Mouse (Mus musculus): ENCODE results near the gene Gcfc2.

The Gcfc2 gene

DNA sequence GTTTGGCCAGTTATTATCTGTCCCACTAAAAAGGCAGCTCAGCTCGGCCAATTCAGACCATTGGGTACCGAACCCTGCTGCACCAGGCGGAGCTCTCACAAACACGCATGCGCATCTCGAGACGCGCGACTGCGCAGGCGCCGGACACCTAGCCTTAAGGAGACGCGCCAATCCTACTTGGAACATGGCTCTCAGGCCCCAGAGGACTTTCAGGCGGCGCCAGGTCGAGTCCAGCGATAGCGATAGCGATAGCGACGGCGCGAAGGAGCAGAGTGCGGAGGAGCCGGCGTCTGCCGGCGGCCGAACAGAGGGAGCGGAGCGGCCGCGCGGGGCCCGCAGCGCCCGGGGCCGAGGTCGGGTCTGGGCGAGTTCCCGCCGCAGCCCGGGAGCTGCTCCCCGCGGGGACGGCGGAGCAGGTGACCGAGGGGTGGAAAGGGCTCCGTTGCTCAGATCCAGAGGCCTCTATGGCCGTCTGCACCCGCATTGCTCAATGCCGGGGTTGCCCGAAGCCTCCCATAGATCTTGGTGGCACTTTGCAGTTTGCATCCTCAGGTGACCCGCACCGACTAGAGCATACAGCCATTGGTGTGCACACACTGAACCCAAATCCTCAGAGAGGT is at the start of gene Gcfc2:
Gene Gcfc2 (plus strand): TSS at position 147 of the 620 bp plus-strand sequence.
- peak; percentile 94 for DNase-seq

GRCm38 (mm10) chr6:81895678-81896230 is 27.7 kb upstream of the Gcfc2 start:
- no peak for DNase-seq

DNA sequence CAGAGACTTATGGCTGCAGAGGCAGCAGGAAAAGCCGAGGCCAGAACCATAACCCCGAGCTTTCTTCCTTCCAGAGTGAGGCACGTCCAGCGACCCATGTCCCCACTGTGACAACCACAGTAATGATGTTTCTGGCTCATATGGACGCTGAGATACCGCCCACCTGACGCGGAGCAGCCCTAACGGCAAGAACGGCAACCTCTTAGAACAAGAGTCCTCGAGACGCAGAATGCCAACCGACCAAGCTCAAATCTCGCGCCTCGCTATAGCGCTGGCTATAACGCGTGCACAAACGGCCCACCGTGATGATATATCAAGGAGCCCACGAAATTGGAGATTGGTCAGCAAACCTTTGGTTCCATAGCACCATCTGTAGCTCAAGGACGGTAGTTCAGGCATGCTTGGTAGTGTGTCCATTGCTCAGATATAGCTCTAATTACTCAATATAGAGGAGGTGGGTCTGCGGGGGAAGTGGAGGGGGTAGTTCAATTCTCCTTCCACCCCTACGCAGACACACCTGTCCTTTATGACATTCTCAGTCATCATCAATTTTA is 13.1 kb upstream of the Gcfc2 start:
- no peak for DNase-seq

DNA sequence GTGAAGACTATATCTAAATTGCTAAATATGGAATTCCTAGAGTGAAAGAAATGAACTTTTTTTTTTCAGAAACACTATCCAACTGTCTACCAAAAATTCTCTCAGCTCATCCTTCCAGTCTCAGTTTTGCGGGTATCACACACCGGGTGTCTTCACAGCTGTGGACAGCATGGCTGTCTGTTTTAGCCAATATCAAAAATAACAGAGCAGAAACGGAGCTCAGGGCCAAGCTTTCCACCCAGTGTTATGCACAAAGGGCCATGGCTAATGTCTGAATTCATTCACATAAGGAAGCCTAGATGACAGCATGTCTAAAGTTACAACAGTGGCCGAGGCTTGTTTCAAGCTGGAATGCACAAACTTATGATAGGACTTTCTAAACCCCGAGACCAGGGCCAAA is 12.2 kb upstream of the Gcfc2 start:
- no peak for DNase-seq

GRCm38 (mm10) chr6:81911713-81912112 is 11.8 kb upstream of the Gcfc2 start:
- no peak for DNase-seq

DNA sequence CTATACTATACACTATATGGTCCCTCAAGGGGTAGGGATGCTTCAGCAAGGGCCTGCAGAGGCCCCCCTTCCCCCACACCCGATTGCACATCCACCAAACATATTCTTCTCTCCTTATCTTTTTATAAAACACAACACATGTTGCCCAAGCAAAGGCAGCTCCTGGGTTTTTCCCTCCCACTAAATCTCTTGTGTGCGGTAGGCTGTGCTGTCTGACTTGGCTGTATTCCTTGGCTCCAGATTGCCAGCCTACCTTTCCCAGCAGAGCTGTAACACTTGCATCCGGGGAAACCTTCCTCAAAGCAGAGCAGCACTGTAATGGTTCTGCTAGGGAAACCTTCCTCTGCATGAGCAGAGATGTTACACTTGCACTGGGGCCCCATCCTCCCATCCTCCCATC is 11.3 kb upstream of the Gcfc2 start:
- DNase-seq: no peak

GRCm38 (mm10) chr6:81924304-81924703 is 835 bp downstream of the Gcfc2 start:
- DNase-seq: peak; percentile 27

GRCm38 (mm10) chr6:81929402-81929801 is 5.9 kb downstream of the Gcfc2 start:
- no peak for DNase-seq

DNA sequence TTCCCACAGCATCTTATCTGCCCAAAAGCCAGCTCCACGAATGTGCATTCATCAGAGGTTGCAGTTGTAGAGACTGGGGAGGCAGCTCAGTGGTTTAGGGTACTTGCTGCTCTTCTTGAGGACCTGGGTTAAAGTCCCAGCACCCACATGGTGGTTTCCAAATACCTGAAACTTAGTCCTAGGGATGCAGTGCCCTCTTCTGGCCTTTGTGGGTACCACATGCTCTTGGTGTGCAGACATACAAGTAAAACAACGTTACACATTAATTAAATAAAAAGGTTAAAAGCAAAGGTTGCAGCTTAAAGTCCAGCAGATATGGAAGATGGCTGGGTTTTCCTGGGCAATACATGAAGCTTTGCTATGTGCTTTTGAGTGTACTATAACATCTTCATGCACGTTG is 9.8 kb downstream of the Gcfc2 start:
- DNase-seq: no peak

GRCm38 (mm10) chr6:81941718-81942117 is 18.2 kb downstream of the Gcfc2 start:
- no peak for DNase-seq

DNA sequence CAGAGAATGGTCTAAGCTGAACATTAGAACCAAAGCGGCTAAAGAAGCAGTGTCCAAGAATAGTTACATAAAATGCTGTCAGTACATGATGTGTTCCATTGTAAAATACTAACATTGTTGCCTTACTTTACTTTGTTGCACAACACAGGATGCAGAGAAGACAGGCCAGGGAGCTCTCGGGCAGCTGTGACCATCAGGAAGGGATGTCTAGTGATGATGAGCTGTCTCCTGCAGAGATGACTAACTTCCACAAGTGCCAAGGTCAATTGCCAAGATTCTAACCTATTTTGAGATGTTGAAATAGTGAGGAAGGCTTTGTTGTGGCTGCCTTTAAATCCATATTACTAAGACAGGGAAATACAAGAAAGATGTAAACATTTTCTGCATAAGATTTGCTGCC is 19.8 kb downstream of the Gcfc2 start:
- no peak for DNase-seq

GRCm38 (mm10) chr6:81944432-81944831 is 21.0 kb downstream of the Gcfc2 start:
- DNase-seq: no peak

DNA sequence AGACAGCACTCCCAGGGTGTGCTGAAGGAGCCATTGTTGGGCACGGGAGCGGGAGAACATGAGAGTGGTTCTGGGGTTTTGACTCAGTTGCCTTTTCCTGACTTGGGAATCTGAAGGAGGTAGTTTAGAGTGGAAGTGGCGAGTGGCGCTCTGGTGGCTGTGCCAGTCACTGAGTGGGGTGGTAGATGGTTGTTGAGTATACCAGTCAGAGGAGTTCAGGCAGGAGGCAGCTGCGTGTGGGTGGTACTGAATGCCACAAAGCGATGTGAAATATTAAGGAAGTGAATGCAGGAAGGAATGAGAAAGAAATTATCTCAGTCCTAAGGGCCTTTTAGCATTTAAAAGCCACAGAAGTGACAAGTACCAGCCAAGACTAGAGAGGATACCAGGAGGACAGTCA is 23.4 kb downstream of the Gcfc2 start:
- DNase-seq: no peak

DNA sequence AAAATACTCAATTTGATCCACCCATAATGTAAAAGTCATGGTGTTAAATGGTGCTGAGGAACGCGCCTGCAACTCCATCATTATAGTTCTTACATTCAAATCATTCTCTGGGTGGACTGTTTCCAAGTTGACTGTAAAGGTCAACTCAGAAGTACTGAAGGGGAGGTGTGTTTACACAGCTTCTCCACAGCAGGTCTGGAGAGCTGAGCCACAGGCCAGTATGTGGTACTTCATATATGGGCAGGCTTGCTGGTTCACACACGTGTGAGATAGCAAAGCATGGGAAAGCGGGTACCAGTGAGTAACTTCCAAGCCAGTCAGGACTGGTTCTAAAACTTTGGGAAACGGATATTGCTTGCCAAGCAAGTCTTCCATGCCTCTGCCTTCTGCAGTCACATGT is 31.7 kb downstream of the Gcfc2 start:
- DNase-seq: no peak

GRCm38 (mm10) chr6:81956399-81956798 is 32.9 kb downstream of the Gcfc2 start:
- no peak for DNase-seq

DNA sequence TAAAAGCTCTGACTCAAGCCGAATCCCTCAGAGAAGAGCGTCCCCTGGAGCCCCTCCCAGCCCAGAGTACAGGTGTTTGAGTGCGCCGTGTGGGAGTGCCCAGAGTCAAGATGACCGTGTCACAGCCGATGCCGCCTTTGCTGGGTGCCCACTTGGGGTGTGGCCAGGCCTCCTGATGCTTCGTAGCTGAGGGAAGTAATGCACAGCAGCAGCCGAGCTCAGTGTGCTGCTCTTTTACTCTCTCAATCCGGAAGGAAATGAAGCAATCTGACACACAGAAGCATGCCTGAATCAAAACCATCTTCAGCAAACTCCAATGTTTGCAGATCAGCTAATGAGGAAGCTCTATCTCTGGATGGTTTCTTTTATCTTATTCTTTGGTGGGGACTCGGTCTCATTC is 34.5 kb downstream of the Gcfc2 start:
- DNase-seq: no peak

DNA sequence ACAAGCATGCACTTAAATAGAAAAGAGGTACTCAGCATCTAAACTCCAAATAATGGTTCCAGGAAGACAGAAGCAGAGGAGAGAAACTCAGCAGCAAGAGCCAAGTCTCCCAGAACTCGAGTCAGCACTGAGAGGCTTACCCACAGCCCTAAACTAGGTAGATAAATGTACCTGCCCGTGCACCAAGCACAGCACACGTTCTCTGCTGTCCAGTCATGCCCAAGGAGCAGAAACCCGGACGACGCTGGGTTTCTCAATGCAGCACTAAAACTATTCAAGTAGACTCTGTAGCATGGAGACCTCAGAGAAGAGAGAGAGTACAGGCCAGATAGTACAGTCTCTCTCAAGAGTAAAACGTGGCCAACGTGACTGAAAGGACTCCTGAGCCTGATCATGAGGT is 36.4 kb downstream of the Gcfc2 start:
- no peak for DNase-seq

DNA sequence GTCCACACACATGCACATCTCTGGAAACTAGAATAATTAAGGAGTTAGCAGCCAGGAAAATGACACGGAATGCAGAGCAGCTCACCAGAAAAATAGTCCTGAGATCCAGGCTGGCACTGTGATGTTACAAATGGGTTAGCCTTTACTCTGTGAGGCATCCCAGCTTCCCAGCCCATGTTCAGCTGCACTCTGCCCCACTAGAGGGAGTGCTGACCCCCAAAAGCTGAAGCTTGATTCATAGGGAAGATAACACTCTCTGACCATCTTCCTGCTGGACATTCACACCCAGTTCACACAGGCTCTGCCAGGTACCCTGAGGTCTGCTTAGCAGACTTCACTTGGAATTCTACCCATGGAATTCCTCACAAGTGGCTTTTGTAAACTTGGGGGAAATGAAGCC is 36.8 kb downstream of the Gcfc2 start:
- DNase-seq: no peak

DNA sequence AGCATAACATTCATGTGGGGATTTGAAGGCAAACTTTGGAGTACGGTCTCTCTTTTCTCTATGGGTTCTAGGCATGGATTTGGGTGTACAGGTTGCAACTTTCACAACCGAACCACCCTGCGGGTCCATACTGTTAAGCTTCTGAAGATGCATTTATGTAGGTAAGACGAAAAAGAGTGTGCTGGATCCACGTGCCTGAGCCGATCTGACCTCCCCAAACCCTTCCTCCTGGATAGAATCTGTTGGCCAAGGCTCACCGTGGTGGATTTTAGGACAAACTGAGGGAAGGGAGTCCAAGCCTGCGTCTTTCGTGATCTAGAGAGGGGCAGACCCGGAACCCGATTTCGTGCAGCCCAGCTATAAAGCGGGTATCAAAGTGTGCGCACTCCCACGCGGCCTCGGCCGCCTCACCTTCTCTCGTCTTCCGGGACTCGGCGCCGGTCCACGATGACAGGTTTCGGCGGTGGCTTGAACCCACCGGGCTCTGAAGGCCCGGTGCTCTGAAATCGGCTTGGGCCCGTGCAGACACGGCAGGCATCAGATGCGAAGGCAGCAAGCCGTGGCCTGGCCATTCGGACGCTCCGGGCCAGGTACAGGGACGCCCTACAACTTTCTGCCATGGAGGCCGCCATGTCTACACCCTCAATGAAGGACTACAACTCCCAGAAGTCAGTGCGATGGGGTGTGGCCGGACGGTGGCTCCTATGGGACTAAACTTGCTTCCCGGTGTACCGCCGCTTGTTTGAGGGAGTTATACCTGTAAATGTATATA is 42.0 kb downstream of the Gcfc2 start, which contains the start of gene Mrpl19:
Gene Mrpl19 (minus strand): TSS at position 663 of the 772 bp plus-strand sequence.
- peak; percentile 93 for DNase-seq

GRCm38 (mm10) chr6:81966068-81966544 is 42.6 kb downstream of the Gcfc2 start:
- DNase-seq: no peak

DNA sequence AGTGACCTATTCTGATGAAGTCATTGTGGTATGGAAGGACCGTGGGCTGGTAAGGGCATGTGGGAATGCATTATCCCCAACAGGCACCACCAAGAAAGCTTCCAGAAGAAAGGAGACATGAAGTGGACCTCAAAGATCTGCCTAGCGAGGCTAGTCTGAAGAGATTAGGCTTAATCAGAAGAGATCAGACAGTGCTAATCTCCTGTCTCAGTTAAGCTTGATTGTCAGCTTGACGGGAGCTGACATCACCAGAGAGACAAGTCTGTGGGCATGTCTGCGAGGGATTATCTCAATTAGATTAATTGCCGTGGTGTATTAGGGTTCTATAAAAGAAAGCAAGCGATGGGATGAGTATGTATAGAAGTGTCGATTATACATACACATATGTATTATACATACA is 47.7 kb downstream of the Gcfc2 start:
- no peak for DNase-seq

DNA sequence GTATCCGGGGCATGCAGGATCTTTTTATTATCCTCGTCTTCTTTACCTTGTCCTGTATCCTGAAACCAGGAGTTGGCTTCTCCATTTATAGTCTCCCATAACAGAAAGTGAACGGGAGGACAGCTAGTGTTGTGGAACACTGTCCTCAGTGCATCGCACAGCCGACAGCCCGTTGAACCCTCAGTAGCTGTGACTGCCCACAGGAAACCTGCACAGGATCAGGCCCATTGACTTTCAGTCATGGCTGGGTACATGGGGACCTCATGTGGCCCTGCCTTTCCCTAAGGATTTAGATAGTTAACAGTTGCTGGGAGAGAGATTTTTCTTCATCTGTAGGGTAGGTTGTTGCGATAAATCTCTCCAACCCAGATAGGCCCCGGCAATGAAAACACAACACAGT is 49.1 kb downstream of the Gcfc2 start:
- DNase-seq: no peak

DNA sequence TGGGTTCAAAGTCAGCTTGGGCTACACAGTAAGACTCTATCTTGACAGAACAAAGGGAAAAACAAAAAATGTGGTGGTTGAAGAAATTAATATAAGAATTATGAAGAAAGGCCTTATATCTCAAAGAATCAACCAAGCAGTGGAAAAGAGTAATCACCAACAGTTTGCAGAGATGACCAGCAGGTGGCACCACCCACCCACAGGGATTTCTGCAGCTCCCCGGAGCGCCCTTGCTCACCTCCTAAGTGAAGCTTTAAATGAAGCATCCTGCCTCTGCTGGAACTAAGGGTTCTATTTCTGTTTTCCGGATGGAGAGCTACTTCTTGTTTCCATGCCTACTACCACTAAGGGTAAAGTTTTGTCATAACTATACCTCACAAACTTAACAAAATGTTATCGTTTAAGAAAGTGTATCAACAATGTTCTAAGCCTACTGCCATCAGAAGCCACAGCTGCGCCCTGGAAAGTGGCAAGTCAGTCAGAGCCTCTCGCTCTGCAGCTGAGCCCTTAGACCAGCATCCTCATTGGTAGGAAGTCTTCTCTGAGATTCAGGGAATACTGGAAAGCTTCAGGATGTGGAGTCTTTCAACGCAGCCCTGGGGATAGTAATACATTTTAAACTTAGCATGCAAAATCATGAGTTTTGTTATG is 52.6 kb downstream of the Gcfc2 start:
- DNase-seq: peak; percentile 78

Data from embryo, embryonic 11 days (tissue).